Mouse (Mus musculus) heart, adult 2 months (tissue): ENCODE results near the gene Rps6kc1. TPM values are rescaled to one million over a fixed set of nuclear protein-coding genes. Genes with fewer than 3 reads are reported as not detected.

Experiments used
- DNase-seq, 2 experiments: peaks; one replicate each; pipeline ENCODE4 v3.0.0; 2021
- H3K27ac ChIP-seq: fragments of 200-600 bp; 2 replicates; pipeline ENCODE4 v1.8.1; 2022
- H3K27me3 ChIP-seq: fragments of 200-500 bp; 2 replicates; pipeline ENCODE4 v1.6.1; 2012; ENCODE audit warnings: mild to moderate bottlenecking, low read length, inconsistent platforms, mixed read lengths; ENCODE audit not compliant: control insufficient read depth, insufficient read depth
- H3K36me3 ChIP-seq: fragments of 200-500 bp; 2 replicates; pipeline ENCODE4 v1.6.1; 2012; ENCODE audit warnings: low read length, inconsistent platforms; ENCODE audit not compliant: control insufficient read depth, insufficient read depth
- H3K4me1 ChIP-seq: fragments of 200-500 bp; 2 replicates; pipeline ENCODE4 v1.6.1; 2011; ENCODE audit warnings: low read length; ENCODE audit not compliant: control insufficient read depth, insufficient read depth
- H3K4me3 ChIP-seq: fragments of 200-600 bp; 2 replicates; pipeline ENCODE4 v1.8.1; 2022
- H3K79me2 ChIP-seq: fragments of 200-500 bp; replicated peaks from 2 replicates; pipeline ENCODE4 v1.6.1; 2012; ENCODE audit warnings: mild to moderate bottlenecking, inconsistent platforms, low read length, moderate library complexity, mixed read lengths; ENCODE audit not compliant: control insufficient read depth, insufficient read depth
- H3K9ac ChIP-seq: fragments of 200-500 bp; 2 replicates; pipeline ENCODE4 v1.6.1; 2012; ENCODE audit warnings: low read depth, mild to moderate bottlenecking, control low read depth, inconsistent platforms, low read length, mixed read lengths
- CTCF ChIP-seq: fragments of 200-600 bp; IDR thresholded peaks from 2 replicates; pipeline ENCODE4 v1.8.1; 2022; ENCODE audit warnings: antibody characterized with exemption, mild to moderate bottlenecking, moderate library complexity
- EP300 ChIP-seq: fragments of 200-500 bp; IDR thresholded peaks from 2 replicates; pipeline ENCODE4 v1.6.1; 2011; ENCODE audit warnings: low read depth, low read length, control low read depth; ENCODE audit not compliant: insufficient read depth
- POLR2A ChIP-seq: fragments of 200-500 bp; IDR thresholded peaks from 2 replicates; pipeline ENCODE4 v1.6.1; 2011; ENCODE audit warnings: mild to moderate bottlenecking, low read depth, low read length, control low read depth; ENCODE audit not compliant: insufficient read depth
- WGBS: fragments of 180-500 bp; shearing (Covaris S2); methylation state at CpG from one replicate; pipeline ENCODE4 v1.1.7; 2018; 5-methylcytosine and 5-hydroxymethylcytosine counted together
- intact Hi-C: fragments of 180-260 bp; cut with DNase I; formaldehyde crosslinking; loops from one replicate; pipeline ENCODE4 v1.15.1; 2025
- polyA plus RNA-seq: library from polyadenylated mRNA; depleted of rRNA; stranded (reverse); fragments of >200 nt; gene quantifications from 2 replicates; pipeline ENCODE4 v1.2.3, GENCODE M21; 2012
- total RNA-seq, 2 experiments: library from RNA; stranded (reverse); gene quantifications; 2 replicates each; pipeline ENCODE4 v1.2.3; 2021

Gene Rps6kc1
- total and polyA plus RNA-seq, 3 experiments: 6.9 to 18.9 (median 15.6) TPM

GRCm38 (mm10) chr1:190898186-190898585 lies 13.4 kb downstream of the Rps6kc1 start:
- DNase-seq: no peak
- Histone ChIP-seq H3K79me2 (no peaks in the 10 kb centered on the region), H3K27ac (no peak overlapping the region), H3K4me3 (no peak overlapping the region), H3K27me3 (no peaks in the 10 kb centered on the region), H3K36me3 (no peaks in the 10 kb centered on the region), H3K4me1 (no peaks in the 10 kb centered on the region), H3K9ac (no peak overlapping the region)
- 89% methylated on average over 3 of the region's 3 CpGs for WGBS
- no peak for TF ChIP-seq POLR2A
- TF ChIP-seq CTCF: no peak
- TF ChIP-seq EP300: no peak
- intact Hi-C loops: no loop called here

- Histone ChIP-seq H3K79me2 (no peaks in the 10 kb centered on the region), H3K9ac (no peak overlapping the region), H3K4me3 (no peak overlapping the region), H3K4me1 (no peaks in the 10 kb centered on the region), H3K27me3 (no peaks in the 10 kb centered on the region), H3K27ac (no peak overlapping the region), H3K36me3 (no peaks in the 10 kb centered on the region)
- TF ChIP-seq POLR2A: no peak
- no peak for TF ChIP-seq EP300
- TF ChIP-seq CTCF: no peak
- intact Hi-C loops: no loop called here
- 73% methylated on average over 6 of the region's 6 CpGs for WGBS
- no peak for DNase-seq
Observed at GRCm38 (mm10) chr1:190893559-190894167, 17.9 kb downstream of the Rps6kc1 start.

DNA sequence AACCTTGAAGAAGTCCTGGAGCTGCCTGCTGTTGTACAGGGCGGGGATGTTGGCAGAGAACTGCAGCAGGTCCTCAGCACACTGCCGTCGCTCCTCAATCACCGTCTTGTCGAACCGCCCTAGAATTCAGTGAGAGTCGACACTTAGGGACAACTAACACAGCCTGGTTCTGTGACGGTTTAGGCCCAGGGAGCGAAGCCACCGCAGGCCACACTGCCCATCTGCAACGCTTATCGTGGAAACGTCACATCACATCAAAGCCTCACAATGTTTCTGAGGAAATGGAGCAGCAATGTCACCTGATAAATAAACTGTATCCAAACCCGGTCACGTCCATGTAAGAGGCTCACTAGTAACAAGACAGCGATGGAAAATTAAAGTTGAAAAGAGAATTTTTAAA lies 22.9 kb downstream of the Rps6kc1 start:
- Histone ChIP-seq H3K36me3 (no peaks in the 10 kb centered on the region), H3K9ac (no peak overlapping the region), H3K4me1 (no peaks in the 10 kb centered on the region), H3K27me3 (no peaks in the 10 kb centered on the region), H3K27ac (no peak overlapping the region), H3K79me2 (no peaks in the 10 kb centered on the region), H3K4me3 (no peak overlapping the region)
- intact Hi-C loops: no loop called here
- TF ChIP-seq POLR2A (no peak), CTCF (no peak), EP300 (no peak)
- DNase-seq: no peak
- WGBS: 83% methylated on average over 16 of the region's 16 CpGs

DNA sequence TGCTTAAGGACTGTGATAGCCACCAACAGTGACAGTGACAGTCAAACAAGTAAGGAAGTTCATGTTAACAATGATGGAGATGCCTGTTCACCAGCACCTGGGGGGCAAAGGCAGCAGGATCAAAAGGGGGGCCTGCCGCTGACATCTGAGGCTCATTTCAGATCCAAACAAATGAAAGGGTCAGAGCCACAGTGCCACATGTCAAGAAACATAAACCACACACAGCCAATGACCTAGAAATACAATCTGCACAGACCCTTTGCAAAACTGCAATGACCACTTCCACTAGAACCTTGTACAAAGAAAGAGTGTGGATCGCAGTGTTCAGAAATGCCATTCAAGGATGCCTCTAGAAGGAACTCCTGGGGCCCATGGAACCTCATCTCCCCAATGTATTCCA lies 23.5 kb downstream of the Rps6kc1 start:
- intact Hi-C loops: no loop called here
- no peak for DNase-seq
- Histone ChIP-seq H3K4me3 (no peak overlapping the region), H3K4me1 (no peaks in the 10 kb centered on the region), H3K9ac (no peak overlapping the region), H3K27ac (no peak overlapping the region), H3K79me2 (no peaks in the 10 kb centered on the region), H3K27me3 (no peaks in the 10 kb centered on the region), H3K36me3 (no peaks in the 10 kb centered on the region)
- WGBS: 96% methylated on average over 2 of the region's 2 CpGs
- TF ChIP-seq POLR2A: no peak
- TF ChIP-seq CTCF: no peak
- no peak for TF ChIP-seq EP300

DNA sequence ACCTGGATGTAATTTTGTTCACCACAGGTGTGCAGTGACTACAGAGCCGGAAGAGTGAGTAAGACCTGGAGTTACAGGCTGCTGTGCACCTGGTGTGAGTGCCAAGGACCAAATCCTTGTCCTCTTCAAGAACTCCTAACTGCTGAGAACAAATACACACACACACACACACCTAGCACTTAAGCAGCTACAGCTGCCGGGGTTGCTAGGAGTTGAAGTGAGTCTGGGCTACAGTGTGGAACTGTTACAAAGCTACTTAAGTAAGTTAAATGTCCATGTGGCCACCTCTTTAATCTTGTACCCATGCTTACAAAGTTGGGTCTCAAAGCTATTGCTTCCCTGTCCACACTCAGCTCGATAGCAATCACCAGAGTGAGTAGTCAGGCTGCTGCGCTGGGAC lies 25.6 kb downstream of the Rps6kc1 start:
- intact Hi-C loops: no loop called here

GRCm38 (mm10) chr1:190881422-190881821 lies 30.1 kb downstream of the Rps6kc1 start:
- 13% methylated on average over 2 of the region's 2 CpGs for WGBS
- no peak overlapping the region for H3K9ac ChIP-seq
- no peaks in the 10 kb centered on the region for H3K4me1 ChIP-seq
- H3K79me2 ChIP-seq: no peaks in the 10 kb centered on the region
- no peaks in the 10 kb centered on the region for H3K27me3 ChIP-seq
- intact Hi-C loops: loop anchor here (1.0 kb wide), 1 partner anchor 50 kb away; no protein-coding TSS in a partner anchor
- no peak overlapping the region for H3K27ac ChIP-seq
- DNase-seq: peak in 1 of 2 experiments; percentile 16
- H3K36me3 ChIP-seq: no peaks in the 10 kb centered on the region
- TF ChIP-seq CTCF (peak; percentile 84), EP300 (no peak), POLR2A (no peak)
- H3K4me3 ChIP-seq: no peak overlapping the region

More for the DNA sequence above, 25.6 kb downstream of the Rps6kc1 start:
- Histone ChIP-seq H3K27me3 (no peaks in the 10 kb centered on the region), H3K36me3 (no peaks in the 10 kb centered on the region), H3K79me2 (no peaks in the 10 kb centered on the region), H3K9ac (no peak overlapping the region), H3K4me1 (no peaks in the 10 kb centered on the region), H3K4me3 (no peak overlapping the region), H3K27ac (no peak overlapping the region)
- 92% methylated on average over 4 of the region's 4 CpGs for WGBS
- DNase-seq: no peak
- no peak for TF ChIP-seq CTCF
- TF ChIP-seq POLR2A: no peak
- TF ChIP-seq EP300: no peak
